Mouse (Mus musculus): ENCODE results near the gene Mrps14.

Gene Mrps14

DNA sequence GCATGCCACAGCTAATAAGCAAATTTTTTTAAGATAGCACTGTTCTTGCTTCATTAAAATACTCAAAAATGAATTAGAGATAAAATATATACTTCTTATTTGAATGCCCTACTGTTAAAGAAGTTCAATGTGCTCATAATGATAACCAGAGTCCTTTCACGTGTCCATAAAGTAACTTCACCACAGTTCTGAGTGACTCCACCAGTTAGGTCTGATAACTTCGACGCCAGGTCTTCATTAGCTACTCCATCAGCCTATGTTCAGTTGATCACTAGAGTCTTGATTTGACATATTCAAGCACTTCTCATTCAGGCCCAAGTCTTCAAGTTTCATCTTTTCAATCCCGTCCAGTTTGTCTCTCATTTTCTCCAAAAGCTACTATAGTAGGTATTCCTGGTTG is 32.2 kb downstream of the Mrps14 start:
- DNase-seq (ENCODE audit: low read depth, low spot score): no peak

DNA sequence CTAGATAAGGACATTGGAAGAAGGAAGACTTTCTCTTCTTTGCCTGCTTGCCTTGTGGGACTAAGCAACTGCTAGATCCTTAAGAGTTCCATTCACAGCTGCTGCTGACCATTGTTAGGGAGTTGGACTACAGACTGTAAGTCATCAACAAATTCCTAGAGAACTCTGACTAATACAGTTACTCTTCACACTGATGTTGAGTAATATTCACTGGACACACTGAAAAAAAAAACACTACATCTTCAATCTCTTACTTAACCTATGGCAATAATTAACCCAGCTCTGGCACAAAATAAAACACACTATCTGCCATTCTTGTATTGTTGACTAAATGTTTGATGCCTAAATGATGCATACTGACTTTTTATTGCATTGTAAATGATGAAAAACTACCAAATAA is 32.8 kb downstream of the Mrps14 start:
- DNase-seq (ENCODE audit: low read depth, low spot score): no peak

DNA sequence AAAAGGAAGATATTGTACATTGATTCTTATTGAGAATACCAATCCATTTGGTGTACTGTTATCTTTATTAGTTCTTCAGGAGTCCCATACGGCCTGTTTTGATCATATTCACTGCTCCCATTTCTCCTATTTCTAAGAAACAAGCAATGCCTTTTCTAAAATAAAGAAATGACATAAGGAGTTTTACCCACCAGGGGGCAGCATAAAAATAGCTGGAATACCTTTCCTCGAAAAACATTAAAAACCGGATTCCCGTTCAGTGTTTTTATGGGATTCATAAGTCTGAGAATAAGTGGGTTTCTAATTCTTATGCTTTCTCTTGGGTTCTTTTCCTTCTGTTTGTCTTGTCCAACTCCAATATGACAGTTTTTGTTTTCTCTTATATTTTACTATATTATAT is 36.0 kb downstream of the Mrps14 start:
- no peak for DNase-seq (ENCODE audit: low read depth, low spot score)

DNA sequence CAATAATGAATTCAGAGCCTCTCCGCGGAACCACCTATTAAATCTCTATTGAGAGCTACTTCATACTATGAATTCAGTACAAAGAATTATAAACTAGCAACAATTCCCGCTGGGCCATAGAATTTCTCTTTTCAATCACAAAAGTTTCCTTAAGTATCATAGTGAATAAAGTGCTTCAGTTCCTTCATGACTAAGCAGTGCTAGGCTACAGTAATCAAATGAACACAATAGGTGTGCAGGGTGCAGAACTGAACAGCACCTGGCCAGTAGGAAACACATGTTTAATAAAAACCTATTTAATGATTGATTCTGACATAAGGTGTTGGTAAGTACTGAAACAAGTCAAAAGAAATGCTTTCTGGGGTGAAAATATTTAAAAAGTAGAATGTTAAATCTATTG is 37.1 kb downstream of the Mrps14 start:
- DNase-seq (ENCODE audit: low read depth, low spot score): no peak

DNA sequence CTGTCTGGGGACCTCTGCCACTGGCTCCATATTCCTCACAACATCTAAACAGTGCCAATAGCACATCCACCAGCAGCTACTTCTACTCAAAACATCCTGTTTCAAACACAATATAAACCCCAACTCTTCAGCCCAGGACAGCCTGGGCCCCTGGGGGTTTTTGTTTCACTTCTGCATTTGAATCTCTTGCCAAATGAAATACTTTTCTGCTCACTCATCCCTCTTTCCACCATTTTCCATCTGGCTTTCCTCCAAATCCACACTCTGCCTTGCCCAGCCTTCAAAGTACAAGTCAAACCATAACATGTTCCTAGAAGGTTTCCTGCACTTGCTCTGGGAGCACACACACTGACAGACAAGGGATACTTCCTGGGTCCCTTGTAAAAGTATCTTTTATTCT is 38.9 kb downstream of the Mrps14 start:
- no peak for DNase-seq (ENCODE audit: low read depth, low spot score)

DNA sequence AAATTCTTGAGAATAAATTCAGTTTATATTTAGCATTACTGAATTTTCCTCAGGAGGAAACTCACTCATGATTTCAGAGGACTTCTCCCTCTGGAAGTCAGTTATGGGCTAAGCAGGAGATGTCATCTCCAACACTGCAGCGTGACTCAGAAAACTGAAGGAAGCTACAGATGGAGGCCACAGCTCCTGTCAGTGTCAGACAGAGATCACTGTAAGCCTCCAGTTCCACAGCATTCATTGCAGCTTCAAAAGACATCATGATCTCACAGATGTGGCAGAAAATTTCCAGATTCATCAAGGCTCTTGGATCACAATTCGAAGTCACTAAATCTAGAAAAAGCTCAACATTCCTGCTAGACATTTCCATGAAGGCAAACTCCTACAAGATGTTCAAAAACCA is 43.0 kb downstream of the Mrps14 start:
- DNase-seq (ENCODE audit: low read depth, low spot score): no peak

GRCm38 (mm10) chr1:160238852-160239443 is 43.9 kb downstream of the Mrps14 start:
- DNase-seq (ENCODE audit: low read depth, low spot score): no peak

- no peak for DNase-seq (ENCODE audit: low read depth, low spot score)
These were observed 45.1 kb downstream of the Mrps14 start for GRCm38 (mm10) chr1:160240091-160240490.

GRCm38 (mm10) chr1:160244689-160245088 is 49.7 kb downstream of the Mrps14 start:
- no peak for DNase-seq (ENCODE audit: low read depth, low spot score)

- DNase-seq (ENCODE audit: low read depth, low spot score): no peak
These were observed 50.9 kb downstream of the Mrps14 start for GRCm38 (mm10) chr1:160245954-160246353.

DNA sequence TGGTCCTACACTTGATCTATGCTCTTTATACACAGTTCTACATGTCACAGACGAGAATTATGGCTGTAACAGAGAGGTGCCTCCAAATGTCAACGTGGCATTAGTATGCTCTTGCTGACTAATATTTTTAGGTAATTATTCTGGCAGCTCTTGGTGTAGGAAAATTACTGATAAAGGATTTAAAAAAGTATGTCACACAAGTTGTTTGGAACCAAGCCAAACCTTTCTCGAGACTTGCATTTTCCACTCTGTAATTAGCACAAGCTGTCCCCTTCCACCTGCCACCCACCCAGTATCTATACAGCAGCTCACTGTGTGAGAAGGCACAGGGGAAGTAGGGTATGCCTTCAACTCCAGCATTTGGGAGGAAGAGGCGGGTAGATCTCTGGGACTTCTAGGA is 51.8 kb downstream of the Mrps14 start:
- DNase-seq (ENCODE audit: low read depth, low spot score): no peak

DNA sequence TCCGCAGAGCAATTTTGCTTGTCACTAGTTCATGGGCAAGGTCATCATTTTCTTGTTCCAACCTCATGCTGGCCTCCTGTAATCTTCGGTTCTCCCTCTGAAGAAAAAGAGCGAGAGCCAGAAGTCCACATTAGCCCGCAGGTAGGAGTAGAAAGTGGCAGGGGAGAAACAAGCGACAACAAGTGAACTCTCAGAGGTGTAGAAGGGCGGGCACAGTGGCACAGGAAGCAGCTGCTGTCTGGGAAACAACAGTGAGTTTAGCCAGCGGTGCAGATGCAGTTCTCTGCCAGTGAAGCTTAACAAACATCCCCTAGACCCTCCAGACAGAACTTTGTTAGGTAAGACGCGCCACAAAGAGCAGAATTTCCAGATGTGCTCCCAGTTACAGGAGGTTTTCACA is 52.5 kb downstream of the Mrps14 start:
- DNase-seq (ENCODE audit: low read depth, low spot score): no peak

- DNase-seq (ENCODE audit: low read depth, low spot score): no peak
These were observed 54.8 kb downstream of the Mrps14 start for GRCm38 (mm10) chr1:160249786-160250185.

- DNase-seq (ENCODE audit: low read depth, low spot score): no peak
These were observed 55.8 kb downstream of the Mrps14 start for GRCm38 (mm10) chr1:160250782-160251181.

DNA sequence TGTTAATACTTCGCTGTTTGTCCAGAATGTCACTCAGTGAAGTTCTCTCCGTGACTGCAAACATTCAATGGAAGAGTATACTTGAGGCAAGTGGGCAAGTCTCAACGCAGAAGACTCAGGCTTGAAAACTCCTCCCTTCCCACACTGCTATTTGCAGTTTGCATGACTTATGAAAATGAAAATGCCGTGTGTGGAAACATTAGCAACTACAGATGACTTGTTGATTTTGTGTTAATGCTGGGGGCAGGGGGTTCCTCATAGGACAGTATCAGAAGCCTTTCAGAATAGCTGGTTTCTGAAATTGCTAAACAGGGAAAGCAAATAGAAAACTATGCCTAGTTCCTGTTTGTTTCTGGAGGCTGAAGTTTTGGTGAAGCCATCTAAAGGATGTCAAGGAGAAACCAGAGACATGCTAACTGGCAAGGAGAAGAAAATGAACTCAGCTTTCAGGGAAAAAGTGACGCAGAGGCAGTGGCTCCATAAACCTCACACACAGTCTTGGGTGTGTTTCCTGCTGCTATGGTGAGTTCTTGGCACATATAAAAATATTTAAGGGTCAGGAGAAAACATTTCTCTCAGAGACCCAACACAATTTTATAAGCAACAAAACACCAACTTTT is 56.5 kb downstream of the Mrps14 start:
- DNase-seq (ENCODE audit: low read depth, low spot score): no peak
